Mouse (Mus musculus) ovary, adult 2 months (tissue): Measurements from ENCODE around the gene Tecpr2. TPM values are rescaled to one million over a fixed set of nuclear protein-coding genes. Genes with fewer than 3 reads are reported as not detected.

Experiments used
- polyA plus RNA-seq: library from polyadenylated mRNA; depleted of rRNA; stranded (reverse); fragments of >200 nt; gene quantifications from 2 replicates; pipeline ENCODE4 v1.2.3, GENCODE M21; 2012; rRNA removed

The Tecpr2 gene
- polyA plus RNA-seq = 13.1 and 15.7 TPM in 2 replicates

DNA sequence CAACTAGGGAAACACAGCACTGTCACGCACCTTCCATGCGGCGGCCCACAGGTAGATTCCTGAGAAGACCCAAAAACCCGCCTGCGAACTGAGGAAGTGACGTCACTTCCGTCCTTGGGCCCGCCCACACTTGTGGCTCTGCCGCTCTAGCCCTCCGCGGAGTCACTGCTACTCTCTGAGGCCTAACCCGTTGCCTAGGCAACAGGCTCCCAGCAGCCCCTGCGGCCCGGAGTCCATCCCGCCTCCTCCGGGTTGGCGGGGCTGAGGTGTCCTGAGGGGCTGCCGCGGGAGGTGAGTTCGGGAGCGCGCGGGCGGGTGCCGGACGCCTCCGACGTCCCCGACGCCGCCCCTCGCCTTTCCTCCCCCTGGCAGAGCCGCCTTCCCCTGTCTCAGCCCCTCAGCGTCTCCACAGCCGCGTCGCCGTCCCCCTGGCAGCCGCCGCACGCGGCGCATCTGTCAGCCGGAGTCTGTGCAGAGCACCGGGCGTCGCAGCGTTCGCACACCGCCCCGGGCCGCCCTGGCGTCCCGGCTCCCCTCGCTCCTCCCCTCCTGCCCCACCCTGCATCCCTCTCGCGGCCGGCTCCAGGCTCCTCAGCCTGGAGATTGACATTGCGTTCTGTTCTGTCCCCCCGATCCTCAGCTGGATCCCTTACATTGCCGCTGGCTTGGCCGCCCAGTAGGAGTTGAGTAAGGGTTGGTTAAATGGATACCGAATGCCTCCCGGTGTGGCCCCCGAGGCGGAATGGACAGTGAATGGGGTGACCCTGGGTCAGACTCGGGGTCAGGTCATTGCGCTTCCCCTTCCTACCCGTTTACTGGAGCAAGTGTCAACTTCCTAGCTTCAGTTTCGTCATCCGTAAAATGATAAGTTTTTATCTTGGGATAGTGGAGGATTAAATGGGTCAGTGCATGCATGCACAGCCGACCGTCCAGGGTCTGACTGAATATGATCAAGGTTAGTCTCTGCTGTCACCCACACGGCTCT, at the start of gene Tecpr2, which contains the start of gene Cinp:
Gene Tecpr2, plus strand, starts transcription at position 229 of the 985 bp plus-strand sequence.
Gene Cinp, minus strand, starts transcription at position 110 of the 985 bp plus-strand sequence.

DNA sequence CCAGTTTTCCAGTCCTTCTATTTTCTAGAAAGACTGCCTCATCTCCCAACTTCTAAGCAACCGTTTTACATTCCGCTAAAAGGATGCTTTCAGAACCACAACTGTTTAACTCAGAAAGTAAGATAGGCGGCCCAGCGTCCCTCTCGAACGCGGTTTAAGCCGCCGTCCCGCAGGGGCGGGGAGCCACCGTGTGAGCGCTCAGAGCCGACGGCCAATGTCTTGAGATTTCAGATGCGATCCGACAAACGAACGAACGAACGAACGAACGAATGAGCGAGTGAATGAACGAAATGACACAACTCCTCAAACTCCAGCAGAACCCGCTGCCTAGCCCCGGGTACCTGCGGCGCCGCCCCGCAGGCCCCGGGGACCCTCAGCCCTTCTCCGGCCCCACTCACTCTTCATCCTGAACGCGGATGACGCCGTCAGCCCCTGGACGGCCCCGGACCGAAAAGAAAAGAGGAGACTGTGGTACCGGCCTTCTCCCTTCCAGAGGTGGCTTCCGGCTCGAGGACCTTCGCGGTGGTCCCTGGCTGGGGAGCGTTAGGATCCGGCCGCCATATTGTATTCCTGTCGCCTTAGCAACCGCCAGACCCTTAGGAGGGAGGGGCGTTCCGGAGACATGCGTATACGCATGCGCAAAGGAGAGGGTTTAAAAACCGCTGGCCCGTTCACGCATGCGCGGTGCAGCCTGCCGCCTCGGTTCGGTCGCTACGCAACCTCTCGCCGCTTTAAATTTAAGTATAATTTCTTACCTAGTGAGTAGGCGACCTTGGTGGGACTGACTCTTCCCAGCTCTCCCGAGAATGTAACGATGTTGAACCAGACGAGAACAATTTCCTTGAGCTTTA, 48.5 kb upstream of the Tecpr2 start, which contains the start of gene Mok:
Gene Mok, minus strand, starts transcription at position 592 of the 851 bp plus-strand sequence.

DNA sequence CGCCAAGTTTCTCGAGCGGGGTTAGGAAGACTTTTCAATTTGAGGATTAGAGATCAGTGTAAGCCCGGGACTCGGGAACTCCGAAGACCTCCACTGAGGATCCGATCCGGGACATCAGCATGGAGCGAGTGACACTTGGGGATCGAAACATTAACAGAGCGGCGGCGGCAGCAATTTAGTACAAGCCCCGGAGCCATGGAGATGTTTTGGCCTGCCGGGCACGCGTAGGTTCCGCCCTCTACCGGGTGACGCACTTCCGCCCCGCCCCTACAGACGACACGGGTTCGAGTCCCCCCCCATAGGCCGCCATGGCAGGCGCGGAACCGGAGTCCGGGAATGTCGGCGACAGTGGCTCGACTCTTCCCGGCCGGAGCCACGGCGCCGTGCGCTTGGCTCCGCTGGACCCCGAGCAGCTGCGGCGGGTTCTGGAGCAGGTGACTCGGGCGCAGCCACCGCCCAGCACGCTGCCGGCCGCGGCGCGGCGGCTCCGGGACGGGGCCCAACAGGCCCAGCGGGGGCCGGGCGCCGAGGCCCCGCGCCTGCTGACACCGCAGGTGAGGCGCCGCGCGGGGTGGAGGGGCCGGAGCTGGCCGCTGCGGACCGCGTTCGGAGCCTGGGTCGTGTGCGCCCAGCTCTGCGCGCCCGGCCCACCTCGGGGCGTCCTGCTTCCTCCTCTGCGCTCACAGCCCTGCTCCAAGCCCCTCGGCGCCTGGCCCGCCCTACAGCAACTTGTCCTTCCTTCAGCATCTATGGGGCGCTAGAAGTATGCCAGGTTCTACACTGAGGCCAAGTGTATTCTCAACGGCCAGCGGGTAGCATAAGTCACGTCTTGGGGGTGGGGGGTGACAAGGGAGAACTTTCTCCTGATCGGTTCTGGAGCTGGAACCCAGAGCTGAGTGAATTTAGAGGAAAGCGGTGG, 38.8 kb upstream of the Tecpr2 start, which contains the start of gene Zfp839:
Gene Zfp839, plus strand, starts transcription at position 244 of the 919 bp plus-strand sequence.

DNA sequence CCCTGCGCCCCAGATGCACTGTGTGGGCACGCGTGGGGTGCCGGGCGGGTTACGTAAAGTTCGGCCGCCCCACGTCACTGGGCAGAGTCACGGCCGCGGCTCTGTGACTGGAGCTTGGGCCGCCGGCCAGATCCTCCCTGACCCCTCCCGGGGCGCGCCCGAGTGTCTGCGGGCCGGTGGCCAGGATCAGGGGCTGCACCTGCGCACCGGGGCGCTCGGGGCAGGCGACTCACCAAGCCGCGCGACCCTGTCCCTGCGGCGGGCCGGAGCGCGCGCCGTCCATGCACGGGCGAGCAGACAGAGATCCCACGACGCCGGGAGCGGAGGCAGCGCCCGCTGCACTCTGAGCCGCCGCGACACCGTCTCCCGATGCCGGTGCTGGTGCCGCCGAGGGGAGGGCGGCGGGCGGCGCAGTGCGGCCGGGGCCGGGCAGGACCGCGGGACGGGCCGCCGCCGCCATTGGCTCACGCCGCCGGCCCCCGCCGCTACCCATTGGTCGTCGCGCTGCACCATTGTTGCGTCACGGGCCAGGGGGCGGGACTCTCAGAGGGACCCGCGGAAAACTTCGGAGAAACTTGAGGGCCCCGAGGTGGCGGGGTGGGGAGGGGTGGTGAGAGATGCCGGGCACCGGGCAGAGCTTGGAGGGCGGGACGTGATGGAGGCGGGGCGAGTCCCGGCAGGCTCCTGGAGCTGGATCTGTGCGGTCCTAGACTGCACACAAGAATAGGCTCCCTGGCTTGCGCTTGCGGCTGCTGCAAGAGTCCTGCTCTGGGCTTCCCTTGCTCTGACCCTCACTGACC, 89.7 kb downstream of the Tecpr2 start, which contains the start of gene Ankrd9:
Gene Ankrd9, minus strand, starts transcription at position 434 of the 800 bp plus-strand sequence.

Other genes with a start within 250 kb of the Tecpr2 start
- not detected in 2 replicates for gene 1700001K19Rik, start 206.6 kb upstream of the Tecpr2 start, polyA plus RNA-seq
- gene Hsp90aa1, start 186.5 kb upstream of the Tecpr2 start, polyA plus RNA-seq = 94.0 and 152 TPM in 2 replicates
- gene Wdr20, start 151.3 kb upstream of the Tecpr2 start, polyA plus RNA-seq = 14.8 and 17.0 TPM in 2 replicates
- gene Mok, start 48.3 kb upstream of the Tecpr2 start, polyA plus RNA-seq = 7.0 and 7.1 TPM in 2 replicates
- gene Zfp839, start 39.0 kb upstream of the Tecpr2 start, polyA plus RNA-seq = 8.8 and 9.4 TPM in 2 replicates
- gene Cinp, start 119 bp upstream of the Tecpr2 start, polyA plus RNA-seq = 56.8 and 73.0 TPM in 2 replicates
- gene Ankrd9, start 89.8 kb downstream of the Tecpr2 start, polyA plus RNA-seq = 53.1 and 58.5 TPM in 2 replicates
- gene Rcor1, start 150.1 kb downstream of the Tecpr2 start, polyA plus RNA-seq = 6.5 and 7.8 TPM in 2 replicates